Comparison of ENCODE assay signal across 14 mouse cellular contexts in genomic region chr16:31029739-31030485, GRCm38 (mm10). TPM values are rescaled to one million over a fixed set of nuclear protein-coding genes. Genes with fewer than 3 reads are reported as not detected.
A peak's percentile ranks its signal among the peaks of the same experiment; 100 is the strongest.
DNase-seq lines count a peak whose midpoint lies in the region; ATAC-seq lines count a peak whose summit lies in the region.
"Had no signal": no experiment of that assay in that cellular context is flagged by ENCODE, and none has a peak within 500 bp of the region (broad histone marks: within the 10 kb centered on the region; RNA-seq: fewer than 3 reads in every experiment).

No protein-coding gene starts in this region.

- no peaks in the 10 kb centered on the region for H3K9me3 ChIP-seq in heart, embryonic 14.5 days (ENCODE audit: control insufficient read depth, low read length)
- H3K9me3 ChIP-seq in liver, embryonic 12.5 days (replicated peaks), result no peaks in the 10 kb centered on the region
- no peaks in the 10 kb centered on the region for H3K9me3 ChIP-seq in liver, embryonic 11.5 days (ENCODE audit: control insufficient read depth, low read length)
- H3K9me3 ChIP-seq: intestine, embryonic 15.5 days; lung, embryonic 15.5 days; neural tube, embryonic 12.5 days had no signal

- H3K4me3 ChIP-seq in heart, embryonic 14.5 days (ENCODE audit: control insufficient read depth in 1 of 2, insufficient read depth in 1 of 2, low read depth in 1 of 2, low read length in 2 of 2), result no peak overlapping the region
- H3K4me3 ChIP-seq in liver, embryonic 12.5 days, result no peak overlapping the region
- H3K4me3 ChIP-seq in liver, embryonic 11.5 days (ENCODE audit: low read depth, low read length), result no peak overlapping the region
- no peak overlapping the region for H3K4me3 ChIP-seq in macrophage (ENCODE audit: inconsistent target)
- H3K4me3 ChIP-seq: intestine, embryonic 15.5 days; lung, embryonic 15.5 days; neural tube, embryonic 12.5 days had no signal

- intact Hi-C loops in heart, postnatal 25 days (cut with DNase I), result no loop called here

- no peaks in the 10 kb centered on the region for H3K27me3 ChIP-seq in heart, embryonic 14.5 days (ENCODE audit: control insufficient read depth, insufficient read depth, low read length)
- no peaks in the 10 kb centered on the region for H3K27me3 ChIP-seq in liver, embryonic 12.5 days (replicated peaks)
- H3K27me3 ChIP-seq in liver, embryonic 11.5 days (replicated peaks; ENCODE audit: control insufficient read depth, insufficient read depth, low read length), result no peaks in the 10 kb centered on the region
- H3K27me3 ChIP-seq: intestine, embryonic 15.5 days; lung, embryonic 15.5 days; neural tube, embryonic 12.5 days had no signal

- H3K36me3 ChIP-seq in heart, embryonic 14.5 days (ENCODE audit: control insufficient read depth, insufficient read depth, low read length), result no peaks in the 10 kb centered on the region
- no peaks in the 10 kb centered on the region for H3K36me3 ChIP-seq in liver, embryonic 12.5 days
- H3K36me3 ChIP-seq in liver, embryonic 11.5 days (ENCODE audit: control insufficient read depth, insufficient read depth, low read length), result no peaks in the 10 kb centered on the region
- H3K36me3 ChIP-seq in macrophage (ENCODE audit: inconsistent target), result no peaks in the 10 kb centered on the region
- H3K36me3 ChIP-seq: intestine, embryonic 15.5 days; lung, embryonic 15.5 days; neural tube, embryonic 12.5 days had no signal

- H3K79me2 ChIP-seq in macrophage (ENCODE audit: inconsistent target), result no peaks in the 10 kb centered on the region

- ATAC-seq in heart, embryonic 14.5 days (ENCODE audit: insufficient number of reproducible peaks, insufficient read depth, low FRiP score, low read depth), result no peak; the same call in 1 of the 2 replicates
- peak; percentile 37; the same call in 1 of the 2 replicates for ATAC-seq in liver, embryonic 12.5 days
- no peak for ATAC-seq in liver, embryonic 11.5 days (replicated peaks; ENCODE audit: low FRiP score)
- ATAC-seq in common myeloid progenitor, adult 5-6 weeks (replicated peaks; ENCODE audit: low read depth, poor library complexity, severe bottlenecking), result peak; percentile 73
- ATAC-seq: intestine, embryonic 15.5 days had no signal

- H3K4me2 ChIP-seq in heart, embryonic 14.5 days (ENCODE audit: low read length), result no peak overlapping the region
- H3K4me2 ChIP-seq in liver, embryonic 12.5 days, result no peak overlapping the region
- H3K4me2 ChIP-seq in liver, embryonic 11.5 days, result no peak overlapping the region
- H3K4me2 ChIP-seq: intestine, embryonic 15.5 days; lung, embryonic 15.5 days; neural tube, embryonic 12.5 days had no signal

- DNase-seq in heart, postnatal 25 days (ENCODE audit: low spot score), result no peak
- DNase-seq in liver, embryonic 11.5 days (ENCODE audit: low spot score), result no peak
- DNase-seq in frontal cortex, postnatal 36 days (ENCODE audit: low spot score in 2 of 2), result no peak
- DNase-seq in right cerebral cortex, adult 2 months (ENCODE audit: low spot score in 2 of 2), result no peak
- DNase-seq: cerebellum, postnatal 14 days; gastrocnemius, postnatal 10 days; thymus, adult 2 months had no signal

- no peak overlapping the region for H3K9ac ChIP-seq in heart, embryonic 14.5 days (ENCODE audit: low read length)
- H3K9ac ChIP-seq in liver, embryonic 12.5 days, result no peak overlapping the region
- H3K9ac ChIP-seq in liver, embryonic 11.5 days (ENCODE audit: low read depth, low read length), result no peak overlapping the region
- H3K9ac ChIP-seq: intestine, embryonic 15.5 days; lung, embryonic 15.5 days; neural tube, embryonic 12.5 days had no signal

- peak overlapping the region; percentile 14 to 55; a peak in 2 of 4 replicates for H3K27ac ChIP-seq in heart, embryonic 14.5 days (replicated peaks in 1 of 2; ENCODE audit: control insufficient read depth in 1 of 2, insufficient read depth in 1 of 2, low read depth in 2 of 2, low read length in 2 of 2)
- peak overlapping the region; percentile 48; the same call in 1 of the 2 replicates for H3K27ac ChIP-seq in liver, embryonic 12.5 days
- H3K27ac ChIP-seq in liver, embryonic 11.5 days (ENCODE audit: low read depth, low read length), result no peak overlapping the region; the same call in 1 of the 2 replicates
- peak overlapping the region; percentile 85 for H3K27ac ChIP-seq in macrophage
- H3K27ac ChIP-seq: intestine, embryonic 15.5 days; lung, embryonic 15.5 days; neural tube, embryonic 12.5 days had no signal

- H3K4me1 ChIP-seq in heart, embryonic 14.5 days (ENCODE audit: control insufficient read depth in 2 of 2, insufficient read depth in 2 of 2, low read length in 2 of 2), result peaks cover 23 to 27% of the 10 kb centered on the region in 2 experiments
- peaks cover 42% of the 10 kb centered on the region for H3K4me1 ChIP-seq in liver, embryonic 12.5 days
- H3K4me1 ChIP-seq in liver, embryonic 11.5 days (replicated peaks; ENCODE audit: control insufficient read depth, insufficient read depth, low read length), result peaks cover 25% of the 10 kb centered on the region

- WGBS in heart, embryonic 14.5 days, result 53% methylated on average over 11 of the region's 11 CpGs
- 48% methylated on average over 11 of the region's 11 CpGs for WGBS in liver, embryonic 12.5 days (ENCODE audit: insufficient replicate concordance)
- WGBS in liver, embryonic 11.5 days, result 60% methylated on average over 11 of the region's 11 CpGs
- 65% methylated on average over 11 of the region's 11 CpGs for WGBS in macrophage (ENCODE audit: missing documents)

RNA-seq across cellular contexts. Expression of gene Xxylt1, which starts 51.3 kb away (rescaled TPM):
- 10.6 and 12.2 TPM in 2 replicates for polyA plus RNA-seq in heart, embryonic 14.5 days (2014; fragmentation: Nextera tagmentation; extraction: Ambion mirVana)
- 10 to 100 TPM; 11.3 to 11.5 TPM for total RNA-seq in heart, postnatal 25 days (2021)
- 7.5 and 8.3 TPM in 2 replicates for polyA plus RNA-seq in liver, embryonic 12.5 days (2016; fragmentation: Nextera tagmentation; extraction: Ambion mirVana)
- polyA plus RNA-seq in liver, embryonic 11.5 days (2014; fragmentation: Nextera tagmentation; extraction: Ambion mirVana), result 10.7 and 10.9 TPM in 2 replicates
- total RNA-seq in common myeloid progenitor, adult 5-6 weeks (2017), result 10.3 and 11.6 TPM in 2 replicates
- total RNA-seq in macrophage (2018; cell fraction: chromatin; rRNA removed), result 1 to 10 TPM in 25 of 26 experiments, under 1 TPM in 1; 0.90 to 9.2 (median 3.5) TPM
- total RNA-seq in macrophage (2018; cell fraction: cytosol; rRNA removed), result 10 to 100 TPM in 22 of 26 experiments, 1 to 10 TPM in 4; 8.5 to 17.3 (median 12.7) TPM
- 10 to 100 TPM in 15 of 26 experiments, 1 to 10 TPM in 11; 2.3 to 19.1 (median 10.6) TPM for total RNA-seq in macrophage (2018; cell fraction: nucleus; rRNA removed)
- 9.7 to 19.9 TPM (median 11.5 TPM) in 3 replicates for polyA plus RNA-seq in macrophage (2018)

Comparison
In these comparisons a context has a peak if more than half of its experiments do, and no peak if none do; other contexts are left out.
1. ATAC-seq: peak in liver, embryonic 12.5 days (single experiment) and common myeloid progenitor, adult 5-6 weeks (single experiment); none in heart, embryonic 14.5 days (single experiment) and liver, embryonic 11.5 days (single experiment).